Mouse (Mus musculus): ENCODE measurements around the gene Fry.

DNA sequence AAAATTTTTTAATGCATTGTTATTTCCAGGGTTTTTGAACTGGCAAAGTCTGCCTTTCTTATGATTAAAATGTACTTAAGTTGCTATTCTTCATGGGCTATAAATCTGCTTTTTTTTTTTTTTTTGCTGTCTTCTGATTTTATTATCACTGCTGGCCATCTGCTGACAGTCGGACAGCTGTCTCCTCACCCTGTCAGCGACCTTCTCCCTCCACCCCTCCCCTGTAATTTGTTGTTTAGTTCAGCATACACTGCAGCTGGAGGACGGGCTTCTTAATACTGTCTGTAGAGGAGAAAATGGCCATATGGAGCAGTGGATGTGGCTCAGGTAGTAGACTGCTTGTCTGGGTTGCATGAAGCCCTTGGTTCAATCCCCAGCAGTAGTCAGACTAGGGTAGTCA, 173.7 kb downstream of the Fry start:
- TF ChIP-seq CTCF (IDR thresholded peaks at IDR 0.05; ENCODE audit: low read depth, low read length), result no peak
- TF ChIP-seq POLR2A (IDR thresholded peaks at IDR 0.05; ENCODE audit: borderline replicate concordance, low read depth, low read length), result no peak

Data from bone marrow macrophage, adult 2 months (primary cell).